Mouse (Mus musculus) ZHBTc4 (cell line): ENCODE measurements at regions not wholly inside any gene's neighbourhood (a gene's known extent, or its start where the extent isn't known, plus 50 kb on each side); places are given as distances from the start of the nearest gene placed in this dataset.

Experiments
- DNase-seq: peaks from one replicate; pipeline ENCODE4 v3.0.0-alpha.2; 2011; ENCODE audit warnings: low read depth, low spot score

- DNase-seq: no peak
Observed at GRCm38 (mm10) chr3:149075488-149075851, 85.1 kb upstream of the Adgrl2 start.

GRCm38 (mm10) chr3:149074658-149075487 lies 84.5 kb upstream of the Adgrl2 start:
- DNase-seq: no peak

- DNase-seq: peak; percentile 40
Observed at GRCm38 (mm10) chr3:149070201-149070600, 79.8 kb upstream of the Adgrl2 start.

GRCm38 (mm10) chr3:149069436-149069835 lies 79.1 kb upstream of the Adgrl2 start:
- DNase-seq: no peak

GRCm38 (mm10) chr3:149068821-149069220 lies 78.5 kb upstream of the Adgrl2 start:
- no peak for DNase-seq

- DNase-seq: no peak
Observed at GRCm38 (mm10) chr3:149067758-149068157, 77.4 kb upstream of the Adgrl2 start.

GRCm38 (mm10) chr3:149055077-149055476 lies 64.7 kb upstream of the Adgrl2 start:
- DNase-seq: no peak

- DNase-seq: peak; percentile 90
Observed at GRCm38 (mm10) chr3:149052295-149052902, 62.0 kb upstream of the Adgrl2 start.

- DNase-seq: no peak
Observed at GRCm38 (mm10) chr3:149045343-149045742, 55.0 kb upstream of the Adgrl2 start.

GRCm38 (mm10) chr3:149043901-149044300 lies 53.5 kb upstream of the Adgrl2 start:
- DNase-seq: no peak

- DNase-seq: no peak
Observed at GRCm38 (mm10) chr3:149042527-149042926, 52.2 kb upstream of the Adgrl2 start.

- no peak for DNase-seq
Observed at GRCm38 (mm10) chr3:149041188-149041587, 50.8 kb upstream of the Adgrl2 start.
